Mouse (Mus musculus) olfactory bulb, adult 2 months (tissue): ENCODE data around the gene 4930432K21Rik. TPM values are rescaled to one million over a fixed set of nuclear protein-coding genes. Genes with fewer than 3 reads are reported as not detected.

Source experiments
- H3K27ac ChIP-seq: fragments of 200-500 bp; 2 replicates; pipeline ENCODE4 v1.5.1; 2012; ENCODE audit warnings: low read depth, low read length; ENCODE audit not compliant: insufficient read depth
- H3K4me1 ChIP-seq: fragments of 200-500 bp; 2 replicates; pipeline ENCODE4 v1.6.1; 2012; ENCODE audit warnings: low read length; ENCODE audit not compliant: control insufficient read depth, insufficient read depth
- H3K4me3 ChIP-seq: fragments of 200-500 bp; 2 replicates; pipeline ENCODE4 v1.5.1; 2012; ENCODE audit warnings: mild to moderate bottlenecking, low read depth, low read length, moderate library complexity; ENCODE audit not compliant: insufficient read depth
- CTCF ChIP-seq: fragments of 200-500 bp; IDR thresholded peaks from 2 replicates; pipeline ENCODE4 v1.5.1; 2012; ENCODE audit warnings: low read depth, mild to moderate bottlenecking, low read length, moderate library complexity; ENCODE audit not compliant: insufficient read depth
- POLR2A ChIP-seq: fragments of 200-500 bp; IDR thresholded peaks from 2 replicates; pipeline ENCODE4 v1.6.1; 2012; ENCODE audit warnings: mild to moderate bottlenecking, low read depth, low read length, moderate library complexity; ENCODE audit not compliant: insufficient read depth
- WGBS: fragments of 180-500 bp; shearing (Covaris S2); methylation state at CpG from one replicate; pipeline ENCODE4 v1.1.7; 2018; 5-methylcytosine and 5-hydroxymethylcytosine counted together
- polyA plus RNA-seq: library from polyadenylated mRNA; stranded (reverse); fragments of >200 nt; gene quantifications from 2 replicates; pipeline ENCODE4 v1.2.4, GENCODE M21; 2012; ENCODE audit warnings: low replicate concordance; ENCODE audit not compliant: missing spikeins, insufficient read depth, insufficient read length

The 4930432K21Rik gene
- polyA plus RNA-seq: not detected in 2 replicates

- H3K4me1 ChIP-seq: peaks cover 25% of the 10 kb centered on the region
- H3K4me3 ChIP-seq: peak within 1 kb of the TSS; percentile 69
- WGBS: 10% methylated on average over 49 of the region's 49 CpGs
- H3K27ac ChIP-seq: peak within 1 kb of the TSS; percentile 19; the same call in 1 of the 2 replicates
- TF ChIP-seq POLR2A (peak; percentile 79), CTCF (no peak)
Measured at GRCm38 (mm10) chr8:84147769-84148530, at the start of gene 4930432K21Rik, which contains the start of gene Cc2d1a. Gene 4930432K21Rik, plus strand, starts transcription at chr8:84148025. Gene Cc2d1a, minus strand, starts transcription at chr8:84147936.

DNA sequence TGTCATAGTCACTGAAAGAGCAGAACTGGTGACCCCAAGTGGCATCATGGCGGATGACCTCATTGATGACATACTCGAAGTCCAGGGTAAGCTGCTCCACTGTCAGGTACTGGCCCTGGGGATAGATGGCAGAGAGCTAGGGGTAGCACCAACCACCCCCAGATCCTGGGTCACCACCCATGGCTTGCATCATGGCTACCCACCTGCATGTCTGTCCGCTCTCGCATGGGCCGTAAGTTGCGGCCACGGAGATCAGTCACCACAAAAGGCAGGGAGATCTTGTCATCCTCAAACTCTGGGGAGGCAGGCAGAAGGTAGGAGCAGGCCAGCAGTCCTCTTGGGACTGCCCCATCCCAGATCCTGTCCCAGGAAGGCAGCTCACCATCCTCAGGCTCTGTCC, 49.4 kb upstream of the 4930432K21Rik start:
- 90% methylated on average over 7 of the region's 7 CpGs for WGBS

DNA sequence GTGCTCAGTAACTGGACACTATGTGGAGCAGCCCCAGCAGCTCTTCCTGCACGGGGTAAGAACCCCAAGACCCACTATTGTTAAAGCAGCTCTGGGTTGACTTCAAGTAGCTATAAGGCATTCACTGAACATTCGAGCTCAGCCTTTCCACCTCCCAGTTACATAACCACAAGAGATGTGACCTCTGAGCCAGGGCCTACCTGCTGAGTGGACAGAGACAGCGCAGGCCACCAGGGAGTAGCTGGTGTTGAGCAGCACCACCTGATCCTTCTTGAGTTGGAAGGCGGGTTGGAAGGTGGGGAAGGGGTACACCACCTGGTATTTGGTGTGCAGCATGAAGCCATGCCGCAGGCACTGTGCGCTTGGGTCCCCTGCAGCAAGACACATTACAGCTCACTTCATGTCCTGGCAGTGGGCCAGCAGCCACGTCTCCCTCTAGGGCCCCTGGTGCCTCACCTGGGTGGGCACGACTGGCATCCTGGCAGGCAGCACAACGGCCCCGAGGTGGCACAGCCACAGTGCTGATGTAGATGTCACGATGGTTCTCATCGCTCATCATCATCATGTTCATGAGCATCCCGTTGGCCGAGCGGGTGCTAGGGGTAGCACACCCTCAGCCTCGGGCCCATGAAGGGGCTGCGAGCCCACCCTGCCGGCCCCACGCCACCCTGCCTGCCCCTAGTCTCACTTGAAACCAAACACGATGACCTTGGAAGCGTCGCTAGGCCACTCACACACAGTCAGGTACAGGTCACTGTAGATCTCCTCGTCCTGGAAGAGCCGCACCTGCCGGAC, 46.2 kb upstream of the 4930432K21Rik start:
- H3K27ac ChIP-seq: no peak overlapping the region
- TF ChIP-seq CTCF (no peak), POLR2A (no peak)
- no peak overlapping the region for H3K4me3 ChIP-seq
- WGBS: 86% methylated on average over 25 of the region's 25 CpGs
- peaks cover 17% of the 10 kb centered on the region for H3K4me1 ChIP-seq

More for the DNA sequence above, 49.4 kb upstream of the 4930432K21Rik start:
- peaks cover 11% of the 10 kb centered on the region for H3K4me1 ChIP-seq
- no peak overlapping the region for H3K4me3 ChIP-seq
- no peak overlapping the region for H3K27ac ChIP-seq
- TF ChIP-seq POLR2A (no peak), CTCF (no peak)

DNA sequence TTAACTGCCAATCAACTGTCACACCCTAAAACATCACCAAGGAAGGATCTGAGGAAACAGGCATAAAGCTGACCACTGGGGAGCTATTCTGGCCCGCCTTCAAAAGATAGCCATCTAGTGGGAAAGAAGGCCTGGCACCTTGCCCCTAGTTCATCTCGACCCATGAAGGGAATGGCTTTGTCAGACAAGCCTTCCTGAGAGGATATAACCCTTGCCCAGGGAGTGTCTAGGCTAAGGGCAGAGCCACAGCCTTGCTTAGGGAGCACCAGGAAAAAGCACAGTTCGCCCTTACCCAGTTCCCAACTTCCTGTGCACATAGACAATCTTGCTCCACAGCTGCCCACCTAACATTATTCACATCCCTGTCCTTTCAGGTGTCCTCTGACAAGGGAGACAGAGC, 44.2 kb upstream of the 4930432K21Rik start:
- TF ChIP-seq CTCF (no peak), POLR2A (no peak)
- Histone ChIP-seq H3K4me1 (peaks cover 17% of the 10 kb centered on the region), H3K4me3 (peak overlapping the region; percentile 77), H3K27ac (no peak overlapping the region)
- 29% methylated on average over 3 of the region's 3 CpGs for WGBS

GRCm38 (mm10) chr8:84104221-84104620, 43.6 kb upstream of the 4930432K21Rik start:
- Histone ChIP-seq H3K4me3 (peak overlapping the region; percentile 77), H3K4me1 (peaks cover 17% of the 10 kb centered on the region), H3K27ac (no peak overlapping the region)
- WGBS: under 1% methylated on average over 29 of the region's 29 CpGs
- TF ChIP-seq CTCF (0 out of 2 replicates have a peak, but pooled peaks have one; percentile 12), POLR2A (no peak)

DNA sequence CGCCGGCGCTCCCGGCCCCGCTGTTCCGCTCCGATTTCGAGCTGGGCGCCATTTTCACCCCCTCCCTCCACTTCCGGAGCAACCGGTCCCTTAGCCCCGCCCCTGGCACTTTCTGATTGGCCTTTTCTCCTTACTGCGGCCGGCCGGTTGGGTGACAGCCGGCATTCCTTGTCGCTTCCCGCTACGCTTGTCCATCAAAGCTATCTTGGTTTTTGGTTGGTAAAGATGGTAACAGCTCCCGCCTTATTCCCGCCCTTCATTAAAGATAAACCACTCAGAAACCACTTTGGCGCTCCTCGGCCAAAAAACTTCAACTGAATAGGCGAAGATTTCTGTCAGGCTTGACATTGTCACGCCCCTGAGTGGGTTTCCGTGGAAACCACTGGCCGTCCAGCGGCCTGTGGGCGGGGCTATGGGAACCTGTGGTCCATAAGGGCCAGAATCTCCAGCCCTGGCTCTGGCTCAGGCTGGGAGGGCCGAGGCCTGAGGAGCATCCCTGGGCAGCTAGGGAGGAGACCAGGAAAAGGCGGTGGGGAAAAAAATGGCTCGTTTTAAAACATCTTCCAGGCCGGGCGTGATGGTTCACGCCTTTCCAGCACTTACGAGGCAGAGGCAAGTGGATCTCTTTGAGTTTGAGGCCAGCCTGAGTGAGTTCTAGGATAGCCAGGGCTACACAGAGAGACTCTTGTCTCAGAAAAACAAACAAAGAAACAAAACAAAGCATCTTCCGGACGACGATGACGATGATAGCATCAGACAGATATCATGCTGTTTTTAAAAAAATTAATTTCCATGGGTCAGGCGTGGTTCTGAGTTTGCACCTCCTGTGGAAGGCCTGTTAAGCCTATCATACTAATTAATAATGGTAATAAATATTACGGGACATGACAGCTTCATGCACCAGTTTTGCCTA, 42.9 kb upstream of the 4930432K21Rik start, which contains the start of gene Dcaf15:
Gene Dcaf15, minus strand, starts transcription at position 72 of the 913 bp plus-strand sequence.
- TF ChIP-seq CTCF (no peak), POLR2A (peak; percentile 55)
- peak within 1 kb of the TSS; percentile 79 for H3K27ac ChIP-seq
- H3K4me3 ChIP-seq: peak within 1 kb of the TSS; percentile 77
- 6% methylated on average over 42 of the region's 42 CpGs for WGBS
- peaks cover 17% of the 10 kb centered on the region for H3K4me1 ChIP-seq

DNA sequence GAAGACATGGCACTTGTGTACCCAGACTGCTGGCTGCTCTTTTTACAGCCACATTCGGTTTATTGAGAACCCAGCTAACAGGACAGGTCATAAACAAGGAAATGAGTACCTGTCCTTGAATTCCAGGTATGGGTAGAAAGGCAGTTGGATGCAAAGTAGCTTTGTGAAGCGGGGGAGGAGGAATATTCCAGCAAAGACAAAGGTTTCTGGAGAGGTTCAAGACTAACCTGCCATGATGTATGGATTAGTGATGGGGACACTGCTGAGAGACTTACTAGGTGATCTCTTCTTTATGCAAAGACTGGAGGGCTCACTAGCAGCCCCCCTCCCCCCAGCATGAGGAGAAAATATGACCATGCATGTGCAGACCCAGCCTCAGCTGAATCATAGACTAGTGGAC, 42.1 kb upstream of the 4930432K21Rik start:
- no peak overlapping the region for H3K27ac ChIP-seq
- TF ChIP-seq CTCF (no peak), POLR2A (no peak)
- H3K4me3 ChIP-seq: no peak overlapping the region
- 83% methylated on average over 2 of the region's 2 CpGs for WGBS
- peaks cover 17% of the 10 kb centered on the region for H3K4me1 ChIP-seq

DNA sequence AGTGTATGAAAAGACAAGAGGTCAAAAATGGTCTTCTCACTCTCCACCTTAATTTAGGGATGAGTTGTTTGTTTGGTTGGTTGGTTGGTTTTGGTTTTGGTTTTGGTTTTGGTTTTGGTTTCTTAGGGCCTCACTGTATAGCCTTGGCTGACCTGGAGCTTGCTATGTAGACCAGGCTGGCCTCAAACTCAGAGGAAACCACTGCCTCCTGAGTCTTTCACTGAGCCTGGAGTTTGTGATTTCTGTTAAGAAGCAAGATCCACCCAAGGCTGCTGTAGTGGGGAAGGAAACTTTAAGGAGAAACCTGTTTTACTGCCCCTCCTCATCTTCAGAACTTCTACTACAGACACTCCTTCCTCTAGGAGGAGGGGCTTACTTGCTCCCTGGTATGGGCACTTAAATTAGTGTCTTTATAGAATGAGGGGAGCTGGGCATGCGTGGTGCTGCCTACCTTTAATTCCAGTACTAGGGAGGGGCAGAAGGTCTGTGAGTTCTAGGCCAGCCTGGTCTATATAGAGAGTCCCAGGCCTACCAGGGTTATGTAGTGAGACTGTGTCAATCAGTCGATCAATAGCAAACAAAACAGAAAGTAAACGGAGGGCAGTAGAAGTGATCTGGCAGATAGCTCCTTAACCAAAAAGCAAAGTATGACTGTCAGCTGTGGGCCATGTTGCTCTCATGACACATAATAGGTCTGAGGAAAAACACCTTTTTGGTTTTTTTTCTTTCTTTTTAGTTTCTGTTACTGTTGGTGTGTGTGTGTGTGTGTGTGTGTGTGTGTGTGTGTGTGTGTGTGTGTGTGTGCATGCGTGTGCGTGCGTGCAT, 41.4 kb upstream of the 4930432K21Rik start:
- 96% methylated on average over 6 of the region's 6 CpGs for WGBS
- TF ChIP-seq CTCF (no peak), POLR2A (no peak)
- H3K4me1 ChIP-seq: peaks cover 17% of the 10 kb centered on the region
- no peak overlapping the region for H3K27ac ChIP-seq
- no peak overlapping the region for H3K4me3 ChIP-seq
